Mouse (Mus musculus) ES-E14 (cell line): ENCODE measurements around the gene Gstp1. TPM values are rescaled to one million over a fixed set of nuclear protein-coding genes. Genes with fewer than 3 reads are reported as not detected.
"Not testable (repeated sequence)": the region's sequence is repeated elsewhere in the genome, so short reads cannot be mapped to it uniquely, and the experiment has no call there.

ENCODE experiments used
- DNase-seq: peaks from one replicate; pipeline ENCODE4 v3.0.0-alpha.2; 2013; ENCODE audit warnings: low read depth, low spot score
- H3K27ac ChIP-seq: 2 replicates; pipeline ENCODE4 v1.5.1; 2012; ENCODE audit warnings: low read depth, mild to moderate bottlenecking, low read length, moderate library complexity, mixed read lengths; ENCODE audit not compliant: poor library complexity, insufficient read depth, severe bottlenecking
- H3K36me3 ChIP-seq: 2 replicates; pipeline ENCODE4 v1.6.1; 2012; ENCODE audit warnings: mild to moderate bottlenecking, low read length, moderate library complexity, mixed read lengths; ENCODE audit not compliant: control insufficient read depth, poor library complexity, insufficient read depth, severe bottlenecking
- H3K4me1 ChIP-seq, 2 experiments: fragments of 150-350 bp in 1 of 2; sonication (generic) in 1 of 2; 2 replicates each; pipeline ENCODE4 v1.6.1; 2012; ENCODE audit warnings: low read length in 2 of 2, mild to moderate bottlenecking in 1 of 2, mixed read lengths in 1 of 2; ENCODE audit not compliant: control insufficient read depth in 2 of 2, insufficient read depth in 2 of 2, poor library complexity in 1 of 2
- H3K4me3 ChIP-seq, 2 experiments: fragments of 150-350 bp in 1 of 2; sonication (generic) in 1 of 2; 2 replicates each; pipeline ENCODE4 v1.5.1; 2012; ENCODE audit warnings: low read length in 2 of 2, low read depth in 1 of 2, mild to moderate bottlenecking in 1 of 2, mixed read lengths in 1 of 2; ENCODE audit not compliant: insufficient read depth in 1 of 2, poor library complexity in 1 of 2, severe bottlenecking in 1 of 2
- H3K9ac ChIP-seq: 2 replicates; pipeline ENCODE4 v1.6.1; 2012; ENCODE audit warnings: low read depth, mild to moderate bottlenecking, low read length, mixed read lengths; ENCODE audit not compliant: poor library complexity, insufficient read depth, severe bottlenecking
- H3K9me3 ChIP-seq: fragments of 150-350 bp; sonication (generic); 2 replicates; pipeline ENCODE4 v1.6.1; 2012; ENCODE audit warnings: low read depth, mild to moderate bottlenecking, low read length; ENCODE audit not compliant: control insufficient read depth, insufficient read depth
- CHD2 ChIP-seq: IDR thresholded peaks from 2 replicates; pipeline ENCODE4 v1.6.1; 2014; ENCODE audit warnings: mild to moderate bottlenecking, low read depth, low read length, inconsistent platforms
- HCFC1 ChIP-seq: IDR thresholded peaks from 2 replicates; pipeline ENCODE4 v1.6.1; 2012; ENCODE audit warnings: low read length, inconsistent platforms, borderline replicate concordance; ENCODE audit not compliant: insufficient read depth
- MAFK ChIP-seq: IDR thresholded peaks from 2 replicates; pipeline ENCODE4 v1.6.1; 2014; ENCODE audit warnings: mild to moderate bottlenecking, low read depth, low read length, inconsistent platforms; ENCODE audit not compliant: insufficient read depth
- ZC3H11A ChIP-seq: IDR thresholded peaks from 2 replicates; pipeline ENCODE4 v1.6.1; 2012; ENCODE audit warnings: low read depth, mild to moderate bottlenecking, inconsistent platforms, low read length, borderline replicate concordance
- ZNF384 ChIP-seq: IDR thresholded peaks from 2 replicates; pipeline ENCODE4 v1.6.1; 2012; ENCODE audit warnings: low read depth, low read length, inconsistent platforms
- in situ Hi-C, 2 experiments: fragments of 600-800 bp; cut with MboI; formaldehyde crosslinking; loops; one replicate each; pipeline ENCODE4 v1.15.1; 2025; ENCODE audit warnings: low sequenced_read_pairs in 2 of 2, inconsistent platforms in 1 of 2; ENCODE audit not compliant: unreplicated experiment in 2 of 2
- total RNA-seq: library from RNA; depleted of rRNA; stranded (reverse); fragments of 300-350 nt; gene quantifications from 2 replicates; pipeline ENCODE4 v1.2.3, GENCODE M21; 2012

The Gstp1 gene
- total RNA-seq, 1 experiment, result 146 TPM

DNA sequence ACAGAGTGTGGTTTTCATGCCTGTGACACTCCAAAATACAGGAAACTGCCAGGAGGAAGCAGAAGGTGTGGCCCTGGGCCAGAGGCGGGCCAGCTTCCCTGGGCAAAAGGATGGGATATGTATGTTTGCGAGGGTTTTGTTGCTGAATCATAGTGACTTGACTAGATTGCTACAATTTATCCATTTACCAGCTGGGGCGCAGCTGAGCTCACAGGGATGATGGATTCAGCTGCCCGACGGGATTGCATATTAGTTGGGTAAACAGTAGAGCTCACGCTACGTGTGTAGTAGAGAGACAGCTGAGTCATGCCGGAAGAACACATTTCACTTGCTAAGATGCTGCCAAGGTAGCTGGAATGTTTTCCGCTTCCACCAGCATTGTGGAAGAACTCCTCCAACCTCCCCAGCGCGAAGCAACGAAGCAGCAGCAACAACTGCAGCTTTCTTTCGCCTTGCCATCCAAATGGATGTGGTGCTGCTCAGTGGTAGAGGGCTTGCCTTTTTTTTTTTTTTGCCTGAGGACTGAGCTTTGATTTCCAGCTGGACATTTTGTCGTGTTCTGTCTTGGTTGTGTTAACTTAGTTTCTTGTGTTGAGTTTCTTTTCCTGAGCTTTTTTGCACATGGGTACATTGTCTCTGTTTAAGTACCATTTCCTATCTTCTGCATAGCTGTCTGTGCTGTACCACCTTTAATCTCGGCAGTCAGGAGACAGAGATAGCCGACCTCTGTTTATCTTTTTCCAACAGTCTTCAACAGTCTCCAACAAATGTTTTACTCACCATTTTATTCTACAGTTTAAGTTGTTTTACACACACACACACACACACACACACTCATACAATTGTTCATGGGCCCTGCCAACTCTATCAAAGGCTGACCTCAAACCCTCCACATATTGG, 8.4 kb upstream of the Gstp1 start, which contains the start of gene Gstp2:
TSS of gene Gstp2 (minus strand) at position 58 of the 900 bp plus-strand sequence.
- DNase-seq, result peak; percentile 75
- peak within 1 kb of the TSS; percentile 50 for H3K9ac ChIP-seq
- TF ChIP-seq HCFC1 (no peak), CHD2 (no peak), ZNF384 (peak; percentile 70), ZC3H11A (no peak), MAFK (peak; percentile 99)
- peaks cover 4 to 11% of the 10 kb centered on the region in 2 experiments; a peak in 3 of 4 replicates for H3K4me1 ChIP-seq
- H3K9me3 ChIP-seq, result no peaks in the 10 kb centered on the region
- no peaks in the 10 kb centered on the region; the same call in 1 of the 2 replicates for H3K36me3 ChIP-seq
- H3K4me3 ChIP-seq, result peak within 1 kb of the TSS; percentile 30 to 42
- peak within 1 kb of the TSS; percentile 97 for H3K27ac ChIP-seq
- in situ Hi-C loops, result no loop called here

DNA sequence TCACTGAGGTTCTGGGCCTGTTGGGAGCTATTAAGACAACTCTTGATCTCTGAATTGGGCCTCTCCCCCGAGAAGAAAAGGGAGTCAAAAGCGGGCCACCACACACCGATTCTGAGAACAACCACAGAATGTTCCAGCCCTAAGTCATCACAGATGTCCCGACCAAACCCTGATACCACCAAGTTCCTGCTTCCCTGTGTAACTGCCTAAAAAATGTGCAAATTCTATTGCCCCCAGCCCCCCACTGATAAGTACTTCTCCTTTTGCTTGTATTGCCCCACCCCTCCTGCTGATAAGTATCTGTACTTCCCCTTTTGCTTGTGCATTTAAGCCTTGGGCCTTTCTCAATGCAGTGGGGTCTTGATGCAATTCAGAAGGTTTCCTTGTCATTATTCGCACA, 6.3 kb upstream of the Gstp1 start:
- H3K27ac ChIP-seq, result not testable (repeated sequence)

DNA sequence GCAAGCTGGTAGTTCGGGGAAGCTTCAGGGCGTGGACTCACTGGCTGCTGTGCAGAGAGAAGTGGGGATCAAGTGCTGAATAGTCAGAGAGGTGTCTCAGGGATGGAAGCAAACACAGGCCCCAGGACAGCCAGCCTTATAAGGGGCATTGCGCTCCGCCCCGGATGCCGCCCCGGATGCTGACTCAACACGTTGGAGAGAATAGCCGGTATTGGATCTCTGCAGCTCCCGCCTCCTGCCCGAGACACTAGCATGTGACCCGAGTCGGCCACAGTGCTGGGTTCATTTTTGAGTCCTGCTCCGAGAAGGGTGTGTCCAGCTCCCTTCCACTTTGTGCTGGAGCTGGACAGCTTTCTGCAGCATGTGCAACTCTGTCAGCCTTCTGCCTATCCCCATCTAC, 4.3 kb upstream of the Gstp1 start:
- H3K4me3 ChIP-seq, result peak overlapping the region; percentile 60 to 70
- in situ Hi-C loops, result no loop called here
- TF ChIP-seq MAFK (peak; percentile 91), CHD2 (no peak)
- no peaks in the 10 kb centered on the region for H3K9me3 ChIP-seq
- H3K27ac ChIP-seq, result no peak overlapping the region
- no peaks in the 10 kb centered on the region; the same call in 1 of the 2 replicates for H3K36me3 ChIP-seq
- peak; percentile 50 for DNase-seq
- peak overlapping the region; percentile 32 for H3K9ac ChIP-seq
- H3K4me1 ChIP-seq, result peaks cover 4 to 8% of the 10 kb centered on the region in 2 experiments; a peak in 3 of 4 replicates

More for the DNA sequence above, 6.3 kb upstream of the Gstp1 start:
- DNase-seq, H3K9ac ChIP-seq, H3K9me3 ChIP-seq, H3K4me3 ChIP-seq, in situ Hi-C loops, H3K36me3 ChIP-seq: not testable (repeated sequence)
- peaks cover 4 to 11% of the 10 kb centered on the region in 2 experiments; a peak in 3 of 4 replicates for H3K4me1 ChIP-seq

DNA sequence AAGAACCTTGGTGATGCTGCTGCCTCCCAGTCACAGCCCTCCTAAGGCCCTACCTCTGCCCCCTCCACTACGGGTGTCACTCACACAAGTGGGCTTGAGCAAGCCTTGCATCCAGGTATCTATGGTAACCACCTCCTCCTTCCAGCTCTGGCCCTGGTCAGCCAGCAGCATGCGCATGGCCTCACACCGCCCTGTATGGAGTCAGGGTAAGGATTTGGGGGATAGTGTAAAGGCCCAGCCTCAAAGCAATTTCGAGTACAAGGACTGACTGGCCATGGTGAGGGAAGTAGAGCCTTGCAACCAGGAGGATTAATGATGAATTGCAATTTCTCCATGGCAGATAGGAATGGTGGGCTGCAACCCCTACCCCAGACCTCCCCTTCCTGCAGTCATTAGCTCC, 3.7 kb upstream of the Gstp1 start:
- Histone ChIP-seq H3K9ac (peak overlapping the region; percentile 32), H3K4me3 (peak overlapping the region; percentile 60 to 70)
- DNase-seq, H3K27ac ChIP-seq, H3K36me3 ChIP-seq, H3K9me3 ChIP-seq, in situ Hi-C loops, H3K4me1 ChIP-seq: not testable (repeated sequence)

DNA sequence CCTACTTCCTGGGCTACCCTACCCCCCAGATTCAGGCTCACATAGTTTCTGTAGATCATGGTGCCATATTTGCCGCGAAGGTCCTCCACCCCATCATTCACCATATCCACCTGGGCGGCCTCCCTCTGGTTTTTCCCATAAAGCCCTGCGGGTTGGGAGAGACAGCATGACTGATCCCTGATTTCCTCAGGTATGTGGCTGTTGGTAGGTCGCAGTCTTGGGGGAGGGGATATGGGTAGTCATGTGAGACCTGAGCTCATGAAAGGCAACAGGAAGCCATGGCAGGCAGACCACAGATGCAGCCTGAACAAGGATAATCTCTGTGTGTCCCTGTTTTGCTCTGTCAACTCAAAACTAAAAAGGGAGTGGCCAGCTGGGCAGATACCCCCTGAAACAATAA, 3.2 kb upstream of the Gstp1 start:
- H3K9ac ChIP-seq, H3K27ac ChIP-seq, H3K4me3 ChIP-seq, in situ Hi-C loops, DNase-seq, H3K4me1 ChIP-seq, H3K36me3 ChIP-seq, H3K9me3 ChIP-seq: not testable (repeated sequence)

DNA sequence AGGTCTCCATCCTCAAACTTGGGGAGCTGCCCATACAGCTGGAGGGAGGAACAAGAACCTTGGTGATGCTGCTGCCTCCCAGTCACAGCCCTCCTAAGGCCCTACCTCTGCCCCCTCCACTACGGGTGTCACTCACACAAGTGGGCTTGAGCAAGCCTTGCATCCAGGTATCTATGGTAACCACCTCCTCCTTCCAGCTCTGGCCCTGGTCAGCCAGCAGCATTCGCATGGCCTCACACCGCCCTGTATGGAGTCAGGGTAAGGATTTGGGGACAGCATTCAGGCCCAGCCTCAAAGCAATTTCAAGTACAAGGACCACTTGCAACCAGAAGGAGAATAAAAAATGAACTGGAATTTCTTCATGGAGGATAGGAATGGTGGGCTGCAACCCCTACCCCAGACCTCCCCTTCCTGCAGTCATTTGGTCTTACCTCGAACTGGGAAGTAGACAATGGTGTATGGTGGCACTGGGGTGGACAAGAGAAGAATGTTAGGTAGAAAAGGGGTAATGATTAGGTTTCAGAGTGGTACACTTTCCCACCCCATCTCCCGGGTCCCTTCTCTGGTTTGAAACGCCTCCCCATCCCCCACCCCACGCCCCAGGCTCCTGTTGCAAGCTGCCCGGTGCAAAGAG, 514 bp downstream of the Gstp1 start:
- H3K36me3 ChIP-seq, in situ Hi-C loops, DNase-seq, H3K4me1 ChIP-seq, H3K9me3 ChIP-seq, H3K27ac ChIP-seq: not testable (repeated sequence)
- H3K9ac ChIP-seq, result peak overlapping the region; percentile 82
- H3K4me3 ChIP-seq, result peak overlapping the region; percentile 80
